Mouse (Mus musculus): ENCODE measurements at regions not wholly inside any gene's neighbourhood (a gene's known extent, or its start where the extent isn't known, plus 50 kb on each side); places are given as distances from the start of the nearest gene placed in this dataset.

DNA sequence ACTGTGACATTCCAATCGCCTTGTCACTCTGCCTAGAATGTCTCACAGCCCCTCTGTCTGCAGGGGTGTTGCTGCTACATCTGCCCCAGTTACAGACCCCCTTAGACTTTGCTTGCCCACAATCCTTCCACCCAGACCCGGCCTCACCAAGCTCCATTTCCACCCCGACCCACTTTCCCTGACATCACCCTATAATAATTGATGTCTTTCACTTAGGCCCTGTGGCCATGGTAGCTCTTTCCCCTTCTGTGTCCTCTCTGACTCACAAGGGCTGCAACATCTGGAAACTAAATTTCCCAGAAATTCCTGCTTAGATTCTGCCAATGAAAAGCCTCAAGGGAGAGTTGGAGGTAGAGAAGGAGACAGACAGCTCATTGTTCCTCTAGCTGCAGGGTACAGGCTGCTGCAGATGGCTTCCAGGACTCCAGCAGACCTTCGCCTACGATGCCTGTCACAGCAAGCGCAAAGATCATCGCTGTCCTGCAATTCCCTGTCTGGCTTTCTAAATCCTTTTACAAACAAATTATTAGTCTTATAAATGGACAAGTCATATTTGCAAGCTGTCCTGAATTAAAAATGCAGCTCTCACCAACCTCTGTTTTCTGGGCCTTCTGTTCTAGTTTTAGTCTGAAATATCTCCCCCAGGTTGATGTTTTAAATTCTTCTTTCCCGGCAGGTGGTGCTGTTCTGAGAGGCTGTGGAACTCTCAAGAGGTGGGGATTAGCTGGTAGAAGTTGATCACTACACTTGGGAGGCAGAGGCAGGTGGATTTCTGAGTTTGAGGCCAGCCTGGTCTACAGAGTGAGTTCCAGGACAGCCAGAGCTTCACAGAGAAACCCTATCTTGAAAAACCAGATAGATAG lies 104.9 kb upstream of the Oxgr1 start:
- DNase-seq = no peak

DNA sequence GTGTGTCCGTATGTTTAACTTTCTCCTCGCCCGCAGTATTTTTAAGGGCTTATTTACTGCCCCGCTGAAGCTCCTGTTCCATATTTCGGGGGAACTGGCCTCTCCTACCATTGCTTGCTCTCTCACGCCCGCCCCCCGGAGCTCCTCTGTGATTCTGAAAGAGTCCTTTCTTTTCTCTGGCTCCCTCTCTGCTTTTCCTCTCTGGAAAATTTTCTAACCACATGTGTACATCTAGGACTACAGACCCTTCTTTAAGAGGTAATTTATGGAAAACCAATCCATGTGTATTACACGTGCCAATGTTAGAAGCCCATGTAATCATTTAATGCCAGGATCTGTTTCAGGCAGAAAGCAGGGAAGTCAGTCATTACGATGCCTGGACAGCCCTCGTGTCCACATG lies 106.6 kb upstream of the Oxgr1 start:
- DNase-seq = no peak

DNA sequence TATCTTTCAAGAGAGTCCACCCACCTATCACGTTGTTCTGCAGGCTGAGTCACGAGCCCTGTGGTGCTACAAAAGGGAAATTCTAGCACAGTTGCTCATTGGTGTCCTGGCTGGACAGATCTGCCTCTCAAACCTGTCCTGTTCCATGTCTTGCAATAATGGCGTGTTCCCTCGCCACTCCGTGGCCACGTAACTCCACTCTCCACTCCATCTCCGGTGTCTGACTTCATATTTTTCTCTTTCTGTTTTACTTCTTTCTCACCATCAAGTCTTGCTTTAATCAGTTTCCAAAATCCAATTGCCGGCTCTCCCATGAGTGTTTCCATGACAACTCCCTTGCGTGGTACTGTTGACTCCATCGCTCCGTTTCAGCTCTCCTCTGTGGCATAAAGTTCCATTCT lies 107.1 kb upstream of the Oxgr1 start:
- no peak for DNase-seq

DNA sequence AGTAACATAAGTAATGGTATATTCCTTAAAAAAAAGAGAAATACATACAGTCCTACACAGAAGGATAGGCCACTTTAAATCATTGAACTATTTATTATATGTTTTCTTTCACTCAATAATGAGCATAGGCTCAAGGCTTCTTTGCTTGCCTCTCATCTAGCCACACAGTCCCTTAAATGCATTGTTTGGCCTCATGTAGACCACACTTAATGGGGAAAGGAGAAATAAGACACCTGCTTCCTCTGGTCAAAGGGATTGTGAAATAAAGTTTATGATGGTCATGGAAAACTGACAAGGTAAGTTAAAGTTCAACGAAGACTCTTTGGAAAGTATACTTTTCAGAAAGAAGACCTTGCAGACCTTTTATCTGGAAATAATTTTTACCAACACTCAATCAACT lies 108.4 kb upstream of the Oxgr1 start:
- no peak for DNase-seq

DNA sequence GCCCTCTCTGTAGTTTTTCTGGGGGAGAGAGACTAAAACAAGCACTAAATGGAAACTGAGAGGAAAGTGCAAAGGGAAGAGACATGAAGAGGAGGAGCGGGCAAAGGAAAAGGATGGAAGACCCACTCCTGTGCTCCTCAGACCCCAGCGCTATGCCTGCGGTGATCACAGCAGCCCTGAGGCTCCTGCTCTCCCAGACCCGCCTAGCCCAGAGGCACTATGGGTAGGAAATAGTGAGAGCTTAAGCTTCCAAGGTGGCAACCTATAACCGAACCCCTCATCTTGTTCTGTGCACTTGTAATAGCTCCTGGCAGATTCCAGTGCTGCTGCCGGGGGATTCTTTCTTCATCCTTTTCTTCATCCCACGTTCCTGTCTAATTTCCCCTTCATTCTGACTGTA lies 112.2 kb upstream of the Oxgr1 start:
- no peak for DNase-seq

DNA sequence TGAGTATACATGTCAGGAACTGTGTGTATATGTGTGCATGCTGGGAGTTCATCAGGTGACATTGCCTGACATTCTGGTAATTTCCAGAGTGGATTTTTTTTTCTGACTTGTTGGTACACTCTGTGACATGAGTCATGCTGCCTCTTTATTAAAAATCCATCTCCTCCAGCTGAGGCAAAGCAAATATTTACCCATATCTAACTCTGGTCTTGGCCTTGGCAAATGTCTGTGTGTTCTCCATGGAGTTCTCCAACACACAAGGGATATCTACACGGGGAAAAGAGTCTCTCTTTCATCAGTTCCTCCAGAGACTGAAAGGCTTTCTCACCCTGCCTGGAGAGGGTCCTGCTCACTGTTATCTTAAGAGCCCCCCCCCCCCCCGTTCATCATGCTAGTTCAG lies 111.3 kb upstream of the Mbnl2 start:
- no peak for DNase-seq

DNA sequence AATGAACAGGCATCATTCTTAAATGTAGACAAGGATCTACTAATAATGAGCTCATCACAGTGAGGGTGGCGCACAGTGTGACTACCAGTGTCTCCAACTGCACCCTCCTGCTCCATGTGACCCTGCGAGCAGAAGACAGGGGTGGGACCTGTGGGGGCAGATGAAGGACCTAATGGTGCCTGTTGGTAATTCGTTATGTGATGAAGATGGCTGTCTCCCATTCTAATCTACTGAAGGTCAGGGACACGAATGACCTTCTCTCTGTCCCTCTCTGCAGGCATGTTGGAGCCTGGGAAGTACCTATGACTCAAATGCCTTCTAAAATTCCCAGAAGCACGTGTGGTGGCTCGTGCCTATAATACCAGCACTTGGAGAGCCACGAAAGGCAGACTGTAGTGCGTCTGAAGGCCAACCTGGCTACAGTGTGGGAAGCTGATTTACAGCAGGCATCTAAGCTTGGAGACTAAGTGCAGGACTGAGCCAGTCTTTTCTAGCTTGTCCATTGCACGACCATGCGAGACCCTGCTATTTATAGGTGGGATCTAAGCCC lies 109.9 kb upstream of the Mbnl2 start:
- DNase-seq = no peak

DNA sequence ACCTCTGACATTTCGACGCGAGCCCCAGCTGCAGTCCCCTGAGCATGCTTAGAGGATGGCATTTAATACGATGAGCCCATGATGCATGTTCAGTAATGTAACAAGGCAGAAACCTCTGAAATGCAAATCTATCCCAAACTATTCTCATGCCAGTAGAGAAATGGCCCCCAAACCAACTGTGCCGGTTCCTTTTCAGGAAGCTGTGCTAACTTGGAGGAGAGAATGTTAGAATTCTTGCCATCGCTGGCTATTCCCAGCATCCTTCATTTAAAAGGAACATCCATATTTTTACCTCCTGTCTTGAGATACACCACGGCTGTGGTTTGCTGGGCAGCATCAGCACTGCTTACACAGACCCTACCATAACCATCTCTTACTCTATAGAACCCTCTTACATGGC lies 104.7 kb upstream of the Mbnl2 start:
- no peak for DNase-seq

DNA sequence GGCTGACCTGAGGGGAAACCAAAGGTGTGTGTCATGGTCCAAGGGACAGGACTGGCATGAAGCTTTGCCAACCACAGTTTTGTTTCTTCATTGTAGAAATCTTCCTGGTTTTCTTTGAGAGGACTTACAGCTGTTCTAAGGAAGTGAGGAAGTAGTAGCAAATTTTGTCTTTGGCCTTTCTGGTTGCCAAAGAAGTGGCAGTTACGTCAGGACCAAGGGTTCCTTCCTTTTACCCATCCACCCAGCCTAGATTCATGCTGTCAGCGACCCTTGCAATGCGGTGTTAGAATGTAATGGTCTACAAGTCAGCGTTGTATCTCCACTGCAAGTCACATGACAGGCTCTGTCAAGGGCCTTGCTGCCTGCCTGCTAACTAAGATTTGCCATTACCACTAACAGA lies 103.4 kb upstream of the Mbnl2 start:
- DNase-seq = no peak

DNA sequence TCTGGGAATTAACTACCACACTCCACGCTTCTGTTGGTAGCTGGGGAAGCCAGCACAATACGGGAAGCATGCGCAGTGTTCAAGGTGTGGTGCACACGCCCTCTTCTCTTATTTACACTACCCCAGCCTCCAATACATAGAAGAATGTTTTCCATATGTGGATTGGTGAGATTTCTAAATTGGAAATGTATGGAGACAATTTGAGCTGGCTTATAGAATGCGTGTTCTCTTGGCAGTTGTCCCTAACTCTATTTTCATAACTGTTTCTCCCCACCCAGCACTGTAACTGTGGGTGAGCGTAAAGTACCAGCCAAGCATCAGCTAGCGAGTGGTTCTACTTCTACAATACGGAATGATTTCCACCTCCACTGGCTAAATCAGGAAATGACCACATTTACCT lies 102.6 kb upstream of the Mbnl2 start:
- no peak for DNase-seq

DNA sequence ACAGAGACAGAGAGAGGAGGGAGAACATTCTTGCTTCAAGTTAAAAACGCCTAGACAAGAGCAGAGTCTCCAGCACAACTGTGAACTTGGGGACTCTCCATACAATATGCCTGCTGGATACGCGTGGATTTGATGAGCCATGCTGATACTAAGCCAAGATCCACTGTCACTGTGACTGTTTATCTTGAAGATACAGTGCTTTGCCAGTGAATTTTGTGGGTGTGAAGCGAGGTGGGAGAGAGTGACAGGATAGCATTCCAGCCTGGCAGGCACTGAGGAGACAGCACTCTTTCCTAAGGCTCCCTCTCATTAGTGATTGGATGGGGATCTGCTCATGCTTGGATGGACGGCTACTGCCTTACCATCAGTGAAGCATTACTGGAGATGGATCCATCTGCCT lies 100.9 kb upstream of the Mbnl2 start:
- no peak for DNase-seq

DNA sequence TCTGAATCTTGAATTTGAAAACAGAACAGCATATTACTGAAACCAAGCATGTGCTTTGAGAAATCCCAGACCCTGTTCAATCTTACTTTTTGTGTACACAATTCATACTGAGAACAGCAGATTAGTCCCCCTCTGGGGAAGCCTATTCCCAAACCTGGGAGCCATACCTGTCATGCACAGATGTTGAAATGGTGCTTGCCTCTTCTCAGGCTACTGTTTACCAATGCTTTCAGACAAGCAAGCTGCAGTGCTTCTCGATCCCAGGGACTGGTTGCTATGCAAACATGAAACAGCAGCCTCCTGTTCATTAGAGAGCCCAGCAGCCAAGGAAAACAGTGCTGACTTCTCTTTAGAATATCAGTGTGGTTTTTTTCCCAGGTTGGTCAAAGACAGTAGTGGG lies 80.3 kb upstream of the Mbnl2 start:
- no peak for DNase-seq

DNA sequence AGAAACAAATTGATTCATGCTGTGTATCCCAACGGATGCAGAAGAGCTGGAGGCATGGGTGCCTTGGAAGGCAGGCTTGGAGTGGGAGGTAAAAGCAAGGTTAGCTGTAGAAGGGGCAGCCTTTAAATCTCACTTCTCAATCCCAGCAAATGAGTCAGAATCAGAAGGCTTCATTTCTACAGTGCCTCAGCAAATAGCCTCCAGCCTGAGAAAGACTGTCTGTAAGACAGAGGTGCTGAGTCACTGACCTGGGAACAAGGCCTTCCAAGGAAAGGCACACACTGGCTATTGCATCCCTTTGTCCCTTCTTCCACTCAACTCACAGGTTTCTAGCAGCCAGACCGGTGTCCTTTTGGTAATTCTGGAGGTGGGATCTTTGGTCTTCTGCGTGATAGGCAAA lies 63.7 kb upstream of the Mbnl2 start:
- DNase-seq = no peak

DNA sequence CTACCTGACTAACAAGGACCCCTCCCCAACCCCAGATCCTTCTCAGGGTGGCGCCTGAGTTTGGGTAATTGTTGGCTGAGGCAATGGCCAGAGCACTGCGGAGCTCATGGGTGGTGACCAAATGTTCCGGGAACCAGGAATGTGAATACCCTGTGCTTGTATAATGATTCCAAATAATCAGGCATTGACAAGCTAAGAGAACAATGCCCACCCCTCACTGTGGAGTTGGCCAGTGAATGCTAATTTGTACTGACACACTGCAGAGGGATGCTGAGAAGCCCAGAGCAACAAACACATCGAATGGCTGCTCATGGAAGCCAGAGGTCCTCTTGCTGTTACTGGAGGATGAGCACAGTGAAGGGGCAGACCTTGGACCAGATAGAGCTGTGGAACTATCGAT lies 62.8 kb upstream of the Mbnl2 start:
- DNase-seq = no peak

DNA sequence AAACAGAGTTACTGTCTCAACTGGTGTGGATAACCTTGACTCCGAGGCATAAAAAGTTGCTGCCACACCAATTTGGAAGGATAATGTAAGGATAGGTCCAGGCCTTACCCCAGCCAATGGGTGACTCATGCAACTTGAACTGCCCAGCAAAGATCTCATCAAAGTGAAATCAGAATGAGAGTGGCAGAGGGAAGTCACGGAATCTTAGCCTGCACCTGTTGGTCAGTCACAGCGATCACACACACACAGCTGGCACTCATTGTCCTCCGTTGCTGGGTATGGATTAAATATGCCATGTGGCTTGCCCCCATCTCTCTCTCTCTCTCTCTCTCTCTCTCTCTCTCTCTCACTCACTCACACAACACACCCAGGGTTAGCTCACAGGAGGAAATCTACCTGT lies 56.2 kb upstream of the Mbnl2 start:
- no peak for DNase-seq

DNA sequence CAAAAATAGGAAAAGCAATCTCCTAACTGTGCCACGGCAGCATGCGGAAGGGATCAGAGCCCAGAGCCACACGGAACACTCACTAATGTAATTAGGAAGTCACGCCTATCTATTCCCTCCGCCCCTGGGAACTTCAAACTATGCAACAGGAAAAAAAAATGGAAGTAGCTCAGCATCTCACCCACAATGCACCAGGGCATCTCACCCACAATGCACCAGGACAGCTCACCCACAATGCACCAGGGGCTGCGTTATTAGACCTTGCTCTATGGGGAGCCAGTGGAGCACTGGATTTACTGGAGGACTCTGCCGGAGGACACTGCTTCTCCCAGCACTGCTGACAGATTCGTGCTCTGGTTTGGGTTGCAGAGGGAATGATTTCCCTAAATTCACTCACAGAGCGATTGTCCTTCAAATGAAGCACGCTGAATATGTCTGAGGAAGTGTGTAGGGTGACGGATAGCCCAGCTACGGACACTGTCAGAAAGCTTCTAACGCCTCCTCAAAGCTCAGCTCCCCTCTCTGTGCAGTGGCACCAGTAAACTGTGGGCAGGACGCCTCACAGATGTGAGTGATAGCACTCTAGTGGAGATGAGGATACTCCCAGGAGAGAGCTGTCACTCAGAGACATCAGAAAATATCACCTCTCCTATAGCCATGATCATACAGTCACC lies 51.8 kb upstream of the Mbnl2 start:
- no peak for DNase-seq

DNA sequence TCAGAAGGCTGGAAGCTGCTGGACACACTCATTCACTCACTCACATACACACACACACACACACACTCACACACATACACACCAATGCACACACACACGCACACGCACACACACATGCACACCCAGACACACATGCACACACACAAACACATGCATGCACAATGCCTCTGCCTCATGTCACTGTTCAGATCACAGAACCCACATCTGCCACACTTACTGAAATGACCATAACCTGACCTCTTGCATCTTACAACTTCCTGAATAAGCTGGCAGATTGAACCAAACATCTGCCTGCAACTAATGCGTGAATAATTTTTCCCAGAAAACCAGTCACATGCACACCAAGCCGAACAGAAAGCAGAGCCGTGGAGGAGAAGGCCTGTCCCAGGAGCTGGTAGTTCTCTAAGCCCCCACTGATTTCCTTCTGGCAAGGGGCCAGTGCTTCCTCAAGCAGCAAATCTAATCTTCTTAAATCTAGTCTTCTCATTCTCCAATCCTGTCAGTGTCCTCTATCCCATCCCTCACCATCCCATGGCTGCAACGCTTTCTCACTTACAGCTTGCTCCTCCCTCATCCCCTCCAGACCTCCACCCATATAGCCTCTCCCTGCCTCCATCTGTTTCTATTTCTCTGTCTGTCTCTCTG lies 51.1 kb upstream of the Mbnl2 start:
- DNase-seq = no peak

DNA sequence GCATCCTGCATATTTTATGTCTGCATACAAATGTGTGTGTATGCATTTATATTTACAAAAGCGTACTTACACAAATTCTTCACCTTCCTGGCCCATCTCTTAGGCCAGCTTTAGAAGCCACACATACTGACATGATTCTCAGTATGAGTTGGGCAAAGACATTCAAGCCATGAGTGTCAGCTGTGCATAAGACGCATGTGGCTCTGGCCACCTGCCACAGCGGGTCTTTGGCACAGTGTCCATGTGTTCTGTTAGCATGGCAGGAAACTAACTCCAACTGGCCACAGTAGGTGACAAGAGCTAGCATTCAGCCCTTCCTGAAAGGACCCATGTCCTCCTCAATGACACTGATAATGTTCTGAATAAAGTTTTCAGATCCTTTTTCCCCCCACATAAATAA lies 49.8 kb upstream of the Mbnl2 start:
- no peak for DNase-seq
